Mouse (Mus musculus) layer of hippocampus, postnatal 14 days (tissue): Measurements from ENCODE around the gene Stag1. TPM values are rescaled to one million over a fixed set of nuclear protein-coding genes. Genes with fewer than 3 reads are reported as not detected.
"Not testable (repeated sequence)": the region's sequence is repeated elsewhere in the genome, so short reads cannot be mapped to it uniquely, and the experiment has no call there.

Experiments
- DNase-seq, 2 experiments: peaks; one replicate each; pipeline ENCODE4 v3.0.0; 2021 to 2022; ENCODE audit warnings: low spot score in 2 of 2, mixed read lengths in 1 of 2
- total RNA-seq, 2 experiments: library from RNA; stranded (reverse); gene quantifications; 2 replicates each; pipeline ENCODE4 v1.2.3; 2021

Gene Stag1
- total RNA-seq, 2 experiments from 2014 or later, result 39.0 to 40.6 TPM

GRCm38 (mm10) chr9:100679036-100679435 is 81.4 kb downstream of the Stag1 start:
- peak in 1 of 2 experiments; percentile 18 for DNase-seq

GRCm38 (mm10) chr9:100682285-100682684 is 84.7 kb downstream of the Stag1 start:
- no peak for DNase-seq

GRCm38 (mm10) chr9:100685769-100686487 is 88.3 kb downstream of the Stag1 start:
- DNase-seq, result peak in 1 of 2 experiments; percentile 83

GRCm38 (mm10) chr9:100689765-100690316 is 92.2 kb downstream of the Stag1 start:
- no peak for DNase-seq

GRCm38 (mm10) chr9:100692239-100692638 is 94.6 kb downstream of the Stag1 start:
- no peak for DNase-seq

GRCm38 (mm10) chr9:100696537-100696936 is 98.9 kb downstream of the Stag1 start:
- DNase-seq, result no peak

GRCm38 (mm10) chr9:100707644-100708043 is 110.0 kb downstream of the Stag1 start:
- no peak for DNase-seq

GRCm38 (mm10) chr9:100711665-100712064 is 114.1 kb downstream of the Stag1 start:
- DNase-seq, result peak in 1 of 2 experiments; percentile 24

GRCm38 (mm10) chr9:100724832-100725231 is 127.2 kb downstream of the Stag1 start:
- DNase-seq, result not testable (repeated sequence)

- no peak for DNase-seq
Observed at GRCm38 (mm10) chr9:100731839-100732238, 134.2 kb downstream of the Stag1 start.

- DNase-seq, result no peak
Observed at GRCm38 (mm10) chr9:100733907-100734440, 136.4 kb downstream of the Stag1 start.

GRCm38 (mm10) chr9:100735993-100736645 is 138.5 kb downstream of the Stag1 start:
- DNase-seq, result no peak

GRCm38 (mm10) chr9:100736646-100737031 is 139.0 kb downstream of the Stag1 start:
- DNase-seq, result no peak

- not testable (repeated sequence) for DNase-seq
Observed at GRCm38 (mm10) chr9:100777238-100777637, 179.6 kb downstream of the Stag1 start.

GRCm38 (mm10) chr9:100865984-100866383 is 268.4 kb downstream of the Stag1 start:
- no peak for DNase-seq

- no peak for DNase-seq
Observed at GRCm38 (mm10) chr9:100869635-100870034, 272.0 kb downstream of the Stag1 start.

- no peak for DNase-seq
Observed at GRCm38 (mm10) chr9:100896111-100896510, 298.5 kb downstream of the Stag1 start.

- DNase-seq, result no peak
Observed at GRCm38 (mm10) chr9:100898042-100898441, 300.4 kb downstream of the Stag1 start.

- DNase-seq, result no peak
Observed at GRCm38 (mm10) chr9:100910352-100910751, 312.8 kb downstream of the Stag1 start.

GRCm38 (mm10) chr9:100917111-100917510 is 319.5 kb downstream of the Stag1 start:
- peak; percentile 13 to 81 for DNase-seq

GRCm38 (mm10) chr9:100926629-100927028 is 329.0 kb downstream of the Stag1 start:
- no peak for DNase-seq

- no peak for DNase-seq
Observed at GRCm38 (mm10) chr9:100942042-100942441, 344.4 kb downstream of the Stag1 start.
